Mouse (Mus musculus) ovary, postnatal 36 days (tissue): ENCODE data around the gene Gm18596.
"Not testable (repeated sequence)": the region's sequence is repeated elsewhere in the genome, so short reads cannot be mapped to it uniquely, and the experiment has no call there.

ENCODE experiments used
- DNase-seq: peaks from one replicate; pipeline ENCODE4 v3.0.0; 2022; ENCODE audit warnings: low spot score, mixed read lengths

Gm18596 gene

DNA sequence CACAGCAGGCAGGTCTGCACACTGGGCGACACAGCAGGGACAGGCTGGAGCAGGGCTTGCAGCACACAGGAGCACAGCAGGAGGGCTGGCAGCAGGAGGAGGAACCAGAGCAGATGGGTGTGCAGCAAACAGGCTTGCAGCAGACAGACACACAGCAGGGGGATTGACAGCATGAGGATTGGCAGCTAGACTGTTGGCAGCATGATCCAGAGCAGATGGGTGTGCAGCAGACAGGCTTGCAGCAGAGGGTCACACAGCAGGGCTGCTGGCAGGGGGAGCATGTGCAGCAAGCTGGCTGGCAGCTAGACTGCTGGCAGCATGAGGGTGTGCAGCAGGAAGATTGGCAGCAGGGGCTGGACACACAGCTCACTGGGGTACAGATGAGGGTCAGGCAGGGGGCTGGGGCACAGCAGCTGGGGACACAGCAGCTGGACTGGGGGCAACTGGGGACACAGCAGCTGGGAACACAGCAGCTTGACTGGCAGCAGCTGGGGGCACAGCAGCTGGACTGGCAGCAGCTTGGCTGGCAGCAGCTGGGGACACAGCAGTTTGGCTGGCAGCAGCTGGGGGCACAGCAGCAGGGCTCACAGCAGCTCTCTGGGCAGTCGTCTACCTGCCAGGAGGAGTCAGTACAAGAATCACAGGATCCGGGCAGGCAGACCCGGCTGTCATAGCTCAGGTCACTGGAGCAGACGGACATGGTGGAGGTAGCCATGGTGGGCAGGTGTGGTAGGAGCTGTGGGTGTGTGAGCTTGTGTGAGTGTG, at the start of gene Gm18596:
Gm18596 (minus strand) TSS at position 715 of the 765 bp plus-strand sequence.
- DNase-seq: not testable (repeated sequence)

DNA sequence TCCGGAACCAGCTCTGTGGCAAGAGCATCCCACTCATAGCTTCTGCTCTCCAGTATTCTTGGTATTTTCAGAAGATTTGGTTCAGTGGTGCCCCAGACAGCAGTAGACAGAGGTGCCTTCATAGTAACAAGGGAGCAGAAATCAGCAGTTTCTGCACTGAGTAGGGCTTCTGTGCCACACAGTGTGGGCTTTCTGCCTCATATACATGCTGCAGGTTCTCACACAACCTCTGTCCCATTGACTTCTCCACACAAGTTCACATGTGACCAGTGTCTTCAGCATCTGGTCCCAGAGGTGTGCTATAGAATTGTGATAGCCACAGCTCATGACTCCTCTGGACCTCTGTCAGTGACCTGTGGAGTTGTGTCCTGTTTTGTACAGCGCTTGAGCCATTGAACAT, 46.2 kb upstream of the Gm18596 start:
- DNase-seq: no peak

DNA sequence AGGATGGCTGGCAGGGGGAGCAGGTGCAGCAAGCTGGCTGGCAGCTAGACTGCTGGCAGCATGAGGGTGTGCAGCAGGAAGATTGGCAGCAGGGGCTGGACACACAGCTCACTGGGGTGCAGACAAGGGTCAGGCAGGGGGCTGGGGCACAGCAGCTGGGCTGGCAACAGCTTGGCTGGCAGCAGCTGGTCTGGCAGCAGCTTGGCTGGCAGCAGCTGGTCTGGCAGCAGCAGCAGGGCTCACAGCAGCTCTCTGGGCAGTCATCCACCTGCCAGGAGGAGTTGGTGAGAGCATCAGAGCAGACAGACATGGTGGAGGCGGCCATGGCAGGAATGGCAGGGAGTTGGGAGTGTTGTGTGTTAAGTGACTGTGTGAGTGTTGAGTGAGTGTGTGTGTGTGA, 45.4 kb upstream of the Gm18596 start, which contains the start of gene Gm7137:
Gm7137 (minus strand) TSS at position 325 of the 400 bp plus-strand sequence.
- not testable (repeated sequence) for DNase-seq

DNA sequence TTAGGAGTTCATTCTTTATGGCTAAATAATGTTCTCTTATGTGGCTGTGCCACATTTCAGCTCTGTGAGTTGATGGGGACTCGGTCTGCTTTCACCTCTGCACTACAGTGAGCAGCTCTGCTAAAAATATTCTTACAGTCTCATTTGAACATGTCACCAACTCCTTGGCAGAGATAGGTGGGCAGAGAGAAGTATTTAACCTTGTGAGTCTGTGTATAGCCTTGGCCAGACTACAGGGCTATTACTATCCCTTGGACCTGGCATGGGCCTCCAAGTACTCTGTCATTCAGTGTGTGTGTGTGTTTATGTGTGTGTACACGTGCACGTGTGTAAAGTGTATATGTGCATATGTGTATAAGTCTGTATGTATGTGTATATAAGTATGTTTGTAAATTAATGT, 41.0 kb upstream of the Gm18596 start:
- DNase-seq: not testable (repeated sequence)

DNA sequence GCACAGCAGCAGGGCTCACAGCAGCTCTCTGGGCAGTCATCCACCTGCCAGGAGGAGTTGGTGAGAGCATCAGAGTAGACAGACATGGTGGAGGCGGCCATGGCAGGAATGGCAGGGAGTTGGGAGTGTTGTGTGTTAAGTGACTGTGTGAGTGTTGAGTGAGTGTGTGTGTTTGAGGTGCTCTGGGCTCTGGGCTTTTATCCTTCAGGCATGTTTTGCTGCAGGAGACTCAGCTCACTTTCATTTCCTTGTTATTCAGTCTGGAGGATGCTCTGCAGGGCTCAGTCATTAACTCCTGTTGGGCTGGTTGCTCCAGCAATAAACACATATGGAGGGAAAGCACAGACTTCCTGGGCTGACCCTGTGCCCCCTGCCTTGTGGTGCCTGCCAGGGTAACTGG, 40.0 kb upstream of the Gm18596 start, which contains the start of gene Gm3250:
Gm3250 (minus strand) TSS at position 101 of the 400 bp plus-strand sequence.
- not testable (repeated sequence) for DNase-seq

DNA sequence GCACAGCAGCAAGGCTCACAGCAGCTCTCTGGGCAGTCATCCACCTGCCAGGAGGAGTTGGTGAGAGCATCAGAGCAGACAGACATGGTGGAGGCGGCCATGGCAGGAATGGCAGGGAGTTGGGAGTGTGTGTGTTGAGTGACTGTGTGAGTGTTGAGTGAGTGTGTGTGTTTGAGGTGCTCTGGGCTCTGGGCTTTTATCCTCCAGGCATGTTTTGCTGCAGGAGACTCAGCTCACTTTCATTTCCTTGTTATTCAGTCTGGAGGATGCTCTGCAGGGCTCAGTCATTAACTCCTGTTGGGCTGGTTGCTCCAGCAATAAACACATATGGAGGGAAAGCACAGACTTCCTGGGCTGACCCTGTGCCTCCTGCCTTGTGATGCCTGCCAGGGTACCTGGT, 34.4 kb upstream of the Gm18596 start, which contains the start of gene Gm7138:
Gm7138 (minus strand) TSS at position 101 of the 400 bp plus-strand sequence.
- DNase-seq: not testable (repeated sequence)

DNA sequence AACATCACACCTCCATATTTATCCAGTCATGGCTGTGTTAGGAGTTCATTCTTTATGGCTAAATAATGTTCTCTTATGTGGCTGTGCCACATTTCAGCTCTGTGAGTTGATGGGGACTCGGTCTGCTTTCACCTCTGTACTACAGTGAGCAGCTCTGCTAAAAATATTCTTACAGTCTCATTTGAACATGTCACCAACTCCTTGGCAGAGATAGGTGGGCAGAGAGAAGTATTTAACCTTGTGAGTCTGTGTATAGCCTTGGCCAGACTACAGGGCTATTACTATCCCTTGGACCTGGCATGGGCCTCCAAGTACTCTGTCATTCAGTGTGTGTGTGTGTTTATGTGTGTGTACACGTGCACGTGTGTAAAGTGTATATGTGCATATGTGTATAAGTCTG, 29.7 kb upstream of the Gm18596 start:
- DNase-seq: not testable (repeated sequence)

DNA sequence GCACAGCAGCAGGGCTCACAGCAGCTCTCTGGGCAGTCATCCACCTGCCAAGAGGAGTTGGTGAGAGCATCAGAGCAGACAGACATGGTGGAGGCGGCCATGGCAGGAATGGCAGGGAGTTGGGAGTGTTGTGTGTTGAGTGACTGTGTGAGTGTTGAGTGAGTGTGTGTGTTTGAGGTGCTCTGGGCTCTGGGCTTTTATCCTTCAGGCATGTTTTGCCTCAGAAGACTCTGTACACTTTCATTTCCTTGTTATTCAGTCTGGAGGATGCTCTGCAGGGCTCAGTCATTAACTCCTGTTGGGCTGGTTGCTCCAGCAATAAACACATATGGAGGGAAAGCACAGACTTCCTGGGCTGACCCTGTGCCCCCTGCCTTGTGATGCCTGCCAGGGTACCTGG, 28.8 kb upstream of the Gm18596 start, which contains the start of gene Gm3238:
Gm3238 (minus strand) TSS at position 101 of the 400 bp plus-strand sequence.
- not testable (repeated sequence) for DNase-seq

DNA sequence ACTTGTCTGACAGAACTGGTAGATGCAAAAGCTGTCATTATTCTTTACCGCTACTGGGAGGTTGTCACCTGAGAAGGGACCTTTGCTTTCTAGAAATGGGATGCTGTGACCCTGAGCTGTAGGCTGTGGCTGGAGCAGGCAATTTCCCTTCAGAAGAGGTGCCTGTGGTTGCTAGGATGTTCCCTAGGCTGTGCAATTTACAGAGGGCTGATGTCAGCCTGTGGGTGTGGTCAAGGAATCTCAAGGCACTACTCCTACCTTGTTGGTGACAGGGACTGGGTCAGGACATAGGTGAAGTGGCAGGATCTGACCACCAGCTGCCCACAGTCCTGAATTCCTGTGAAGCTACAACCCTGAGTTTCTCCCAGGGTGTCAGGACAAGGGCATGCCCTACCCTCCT, 27.3 kb upstream of the Gm18596 start:
- DNase-seq: no peak

DNA sequence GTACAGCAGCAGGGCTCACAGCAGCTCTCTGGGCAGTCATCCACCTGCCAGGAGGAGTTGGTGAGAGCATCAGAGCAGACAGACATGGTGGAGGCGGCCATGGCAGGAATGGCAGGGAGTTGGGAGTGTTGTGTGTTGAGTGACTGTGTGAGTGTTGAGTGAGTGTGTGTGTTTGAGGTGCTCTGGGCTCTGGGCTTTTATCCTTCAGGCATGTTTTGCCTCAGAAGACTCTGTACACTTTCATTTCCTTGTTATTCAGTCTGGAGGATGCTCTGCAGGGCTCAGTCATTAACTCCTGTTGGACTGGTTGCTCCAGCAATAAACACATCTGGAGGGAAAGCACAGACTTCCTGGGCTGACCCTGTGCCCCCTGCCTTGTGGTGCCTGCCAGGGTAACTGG, 17.1 kb upstream of the Gm18596 start, which contains the start of gene Gm3233:
Gm3233 (minus strand) TSS at position 101 of the 400 bp plus-strand sequence.
- not testable (repeated sequence) for DNase-seq

DNA sequence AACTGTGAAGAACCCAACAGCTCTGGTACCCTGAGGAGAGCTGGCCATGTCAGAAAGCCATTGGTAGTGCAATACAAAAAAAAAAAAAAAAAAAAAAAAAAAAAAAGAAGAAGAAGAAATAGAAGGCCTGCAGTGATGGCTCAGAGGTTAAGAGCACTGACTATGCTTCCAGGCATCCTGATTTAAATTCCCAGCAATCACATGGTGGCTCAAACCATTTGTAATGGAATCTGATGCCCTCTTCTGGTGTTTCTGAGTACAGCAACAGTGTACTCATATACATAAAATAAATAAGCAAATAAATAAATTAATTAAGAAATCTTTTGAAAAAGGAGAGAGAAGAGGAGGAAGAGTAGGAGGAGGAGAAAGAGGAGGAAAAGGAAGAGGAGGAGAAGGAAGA, 11.0 kb upstream of the Gm18596 start:
- no peak for DNase-seq

DNA sequence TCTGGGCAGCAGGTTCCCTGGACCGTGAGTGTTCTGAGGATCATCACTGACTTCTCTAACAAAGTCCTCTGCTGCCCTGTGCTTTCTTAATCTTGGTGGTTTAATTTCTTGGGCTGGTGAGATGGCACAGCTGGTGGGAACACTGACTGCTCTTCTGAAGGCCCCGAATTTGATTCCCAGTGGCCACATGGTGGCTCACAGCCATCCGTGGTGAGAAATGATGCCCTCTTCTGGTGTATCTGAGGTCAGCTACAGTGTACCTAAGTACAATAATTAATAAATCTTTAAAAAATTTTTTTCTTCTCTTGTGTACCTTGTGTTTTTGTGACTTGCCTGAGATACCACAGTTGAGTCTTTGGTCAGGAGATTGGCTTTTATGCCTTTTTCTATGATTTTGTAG, 9.9 kb upstream of the Gm18596 start:
- DNase-seq: not testable (repeated sequence)

DNA sequence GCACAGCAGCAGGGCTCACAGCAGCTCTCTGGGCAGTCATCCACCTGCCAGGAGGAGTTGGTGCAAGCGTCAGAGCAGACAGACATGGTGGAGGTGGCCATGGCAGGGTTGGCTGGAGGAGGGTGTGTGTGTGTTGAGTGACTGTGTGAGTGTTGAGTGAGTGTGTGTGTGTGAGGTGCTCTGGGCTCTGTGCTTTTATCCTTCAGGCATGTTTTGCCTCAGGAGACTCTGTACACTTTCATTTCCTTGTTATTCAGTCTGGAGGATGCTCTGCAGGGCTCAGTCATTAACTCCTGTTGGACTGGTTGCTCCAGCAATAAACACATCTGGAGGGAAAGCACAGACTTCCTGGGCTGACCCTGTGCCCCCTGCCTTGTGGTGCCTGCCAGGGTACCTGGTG, 8.8 kb upstream of the Gm18596 start, which contains the start of gene Gm9736:
Gm9736 (minus strand) TSS at position 101 of the 400 bp plus-strand sequence.
- not testable (repeated sequence) for DNase-seq

DNA sequence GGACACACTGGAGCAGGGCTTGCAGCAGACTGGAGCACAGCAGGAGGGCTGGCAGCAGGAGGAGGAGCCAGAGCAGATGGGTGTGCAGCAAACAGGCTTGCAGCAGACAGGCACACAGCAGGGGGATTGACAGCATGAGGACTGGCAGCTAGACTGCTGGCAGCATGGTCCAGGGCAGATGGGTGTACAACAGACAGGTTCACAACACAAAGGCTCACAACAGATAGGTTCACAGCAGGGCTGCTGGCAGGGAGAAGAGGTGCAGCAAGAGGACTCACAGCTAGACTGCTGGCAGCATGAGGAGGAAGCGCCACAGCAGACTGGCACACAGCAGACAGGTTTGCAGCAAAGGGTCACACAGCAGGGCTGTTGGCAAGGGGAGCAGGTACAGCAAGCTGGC, 8.2 kb upstream of the Gm18596 start:
- not testable (repeated sequence) for DNase-seq

DNA sequence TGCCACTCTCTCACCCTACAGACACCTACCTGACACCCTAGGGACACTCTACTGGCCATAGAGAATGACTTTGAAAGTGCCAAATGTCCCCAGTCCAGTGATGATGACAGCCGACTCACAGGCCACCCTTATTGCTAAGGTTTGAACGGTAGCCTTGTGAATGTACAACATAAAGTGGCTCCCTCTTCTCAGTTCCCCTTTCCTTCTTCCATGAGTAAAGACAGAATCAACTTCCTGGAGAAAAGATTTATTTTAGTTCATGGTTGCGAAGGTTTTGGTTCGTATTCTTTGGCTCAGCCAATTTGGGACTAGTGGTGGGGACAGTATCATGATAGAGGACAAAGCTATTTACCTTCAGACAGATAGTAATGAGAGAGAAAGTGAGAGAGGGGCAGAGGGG, 3.5 kb downstream of the Gm18596 start:
- DNase-seq: no peak

DNA sequence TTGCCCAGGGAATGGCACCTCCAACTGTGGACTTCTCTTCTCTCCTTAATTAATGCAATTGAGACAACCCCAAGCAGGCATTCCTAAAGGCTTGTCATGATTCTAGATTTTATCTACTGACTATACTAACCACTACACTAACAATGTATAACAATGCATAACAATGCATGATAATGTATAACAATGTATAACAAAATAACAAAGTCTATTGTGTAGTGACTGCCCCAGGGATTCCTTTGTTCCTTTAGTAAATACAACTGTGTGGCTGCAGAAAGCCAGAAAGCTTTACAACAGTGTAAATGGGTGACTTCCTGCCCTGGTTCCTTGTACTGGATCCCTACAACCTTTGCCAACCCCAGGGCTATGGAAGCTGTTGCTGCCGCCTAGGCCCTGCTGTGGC, 6.5 kb downstream of the Gm18596 start:
- DNase-seq: no peak

DNA sequence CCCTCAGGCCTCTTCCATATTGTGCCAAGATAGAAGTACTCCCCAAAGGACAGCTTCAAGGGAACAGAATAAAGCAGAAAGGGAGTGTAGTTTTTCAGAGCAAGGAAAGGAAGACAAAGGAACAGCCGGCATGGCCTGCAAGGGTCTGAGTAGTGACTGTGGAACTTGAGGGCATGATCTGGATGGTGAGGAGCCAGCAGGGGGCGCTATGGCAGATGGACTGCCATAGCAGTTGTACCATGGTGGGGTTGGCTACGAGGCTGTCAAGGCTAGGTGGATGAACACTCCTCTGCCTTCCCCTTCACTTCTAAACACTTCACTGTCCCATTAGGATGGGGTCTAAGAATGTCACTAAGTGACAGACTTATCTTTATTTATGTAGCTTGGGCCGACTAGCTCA, 13.2 kb downstream of the Gm18596 start:
- DNase-seq: no peak

DNA sequence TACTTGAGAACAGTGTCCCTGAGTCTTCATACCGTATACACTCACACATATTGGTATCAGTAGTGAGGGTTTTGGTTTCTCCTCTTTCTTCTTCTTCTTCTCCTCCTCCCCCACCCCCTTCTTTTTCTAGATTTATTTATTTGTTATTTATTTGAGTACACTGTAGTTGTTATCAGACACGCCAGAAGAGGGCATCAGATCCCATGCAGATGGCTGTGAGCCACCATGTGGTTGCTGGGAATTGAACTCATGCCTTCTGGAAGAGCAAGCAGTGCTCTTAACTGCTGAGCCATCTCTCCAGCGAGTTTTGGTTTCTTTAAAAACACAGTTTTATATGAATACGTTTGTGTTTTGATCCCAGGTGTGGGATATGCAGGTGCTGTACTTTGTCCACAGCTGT, 14.2 kb downstream of the Gm18596 start:
- DNase-seq: no peak

DNA sequence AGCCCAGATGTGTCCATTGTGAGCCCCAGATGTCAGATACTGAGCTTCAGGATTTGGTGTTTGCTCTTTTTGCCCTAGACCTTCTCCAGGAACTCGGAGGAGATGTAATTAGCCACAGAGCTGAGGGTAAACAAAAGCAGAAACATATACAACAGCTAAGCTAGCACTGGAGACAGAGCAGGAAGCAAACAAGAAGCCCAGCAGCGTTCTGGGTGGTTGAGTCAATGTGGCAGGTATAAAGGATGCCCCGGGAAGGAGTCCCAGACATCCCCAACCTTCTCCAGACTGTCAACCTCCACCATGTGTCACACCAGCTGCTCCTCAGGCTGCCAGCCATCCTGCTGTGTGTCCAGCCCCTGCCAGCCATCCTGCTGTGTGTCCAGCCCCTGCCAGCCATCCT, 16.3 kb downstream of the Gm18596 start, which contains the start of gene Gm10100:
Gm10100 (plus strand) TSS at position 301 of the 400 bp plus-strand sequence.
- DNase-seq: no peak

DNA sequence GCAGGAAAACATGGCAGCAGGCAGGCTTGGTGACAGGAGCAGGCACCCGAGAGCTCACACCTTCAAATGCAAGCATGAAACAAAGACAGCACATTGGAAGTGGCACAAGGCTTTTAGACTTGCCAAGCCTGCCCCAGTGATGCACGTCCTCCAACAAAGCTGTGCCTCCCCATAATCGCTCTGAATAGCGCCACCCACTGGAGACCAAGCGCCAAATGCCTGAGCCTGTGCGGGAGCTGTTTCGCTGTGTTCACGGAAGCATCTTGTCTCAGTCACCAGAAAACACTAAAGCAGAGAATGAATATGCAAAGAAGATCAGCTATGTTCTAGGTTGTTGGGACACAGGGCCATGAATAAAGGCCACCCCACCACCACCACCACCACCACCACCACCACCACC, 17.6 kb downstream of the Gm18596 start:
- no peak for DNase-seq

DNA sequence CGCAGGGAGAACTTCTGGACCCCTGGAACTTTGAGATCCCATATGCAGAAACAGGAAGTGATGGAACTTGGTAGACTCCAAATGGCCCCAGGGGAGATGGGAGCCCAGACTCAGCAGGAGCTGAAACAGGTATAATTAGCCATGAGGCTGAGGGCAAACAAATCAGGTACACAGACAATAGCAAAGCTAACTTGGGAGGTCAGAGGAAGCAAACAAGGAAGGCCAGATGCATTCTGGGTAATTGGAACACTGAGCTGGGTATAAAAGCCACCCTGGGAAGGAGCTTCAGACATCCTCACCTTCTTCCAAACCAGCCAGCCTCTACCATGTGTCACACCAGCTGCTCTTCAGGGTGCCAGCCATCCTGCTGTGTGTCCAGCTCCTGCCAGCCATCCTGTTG, 22.1 kb downstream of the Gm18596 start, which contains the start of gene Krtap12-1:
Krtap12-1 (plus strand) TSS at position 301 of the 400 bp plus-strand sequence.
- DNase-seq: not testable (repeated sequence)

DNA sequence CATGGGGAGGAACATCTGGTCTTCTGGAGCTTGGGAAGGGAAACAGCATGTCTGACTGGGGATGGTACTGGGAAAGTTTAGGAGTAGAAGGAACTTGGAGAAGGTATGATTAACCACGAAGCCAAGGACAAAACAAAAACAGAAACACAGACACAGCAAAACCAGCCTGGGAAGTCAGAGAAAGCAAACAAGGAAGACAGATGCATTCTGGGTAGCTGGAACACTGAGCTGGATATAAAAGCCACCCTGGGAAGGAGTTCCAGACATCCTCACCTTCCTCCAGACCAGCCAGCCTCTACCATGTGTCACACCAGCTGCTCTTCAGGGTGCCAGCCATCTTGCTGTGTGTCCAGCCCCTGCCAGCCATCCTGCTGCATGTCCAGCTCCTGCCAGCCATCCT, 26.9 kb downstream of the Gm18596 start, which contains the start of gene Gm10142:
Gm10142 (plus strand) TSS at position 301 of the 400 bp plus-strand sequence.
- no peak for DNase-seq

DNA sequence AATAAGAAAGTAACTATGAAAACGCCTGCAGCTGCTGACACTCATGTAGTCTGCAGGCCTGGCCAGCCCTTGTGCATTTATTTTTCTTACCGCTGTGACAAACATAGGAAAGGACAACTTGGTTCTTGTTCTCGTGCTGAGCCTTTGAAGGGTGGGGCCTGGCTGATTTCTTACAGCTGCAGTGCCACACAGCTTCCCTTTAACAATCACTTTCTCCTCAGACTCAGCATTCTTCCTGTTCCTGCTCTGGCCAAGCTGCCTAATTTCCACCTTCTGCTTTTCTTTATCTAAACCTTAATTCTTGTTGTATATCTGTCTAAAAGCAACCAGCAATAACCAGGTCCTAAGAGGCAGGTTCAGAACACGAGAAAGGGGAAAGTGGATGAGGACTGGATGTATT, 28.7 kb downstream of the Gm18596 start:
- DNase-seq: no peak
